Mouse (Mus musculus) mouse embryonic stem cell (cell line): ENCODE data around the gene Nbeal2.

Source experiments
- in situ Hi-C, 2 experiments: fragments of 300-500 bp; cut with MboI; formaldehyde crosslinking; loops; 1 replicate in 1 of 2; 3 replicates in 1 of 2; pipeline ENCODE4 v1.14.3; 2019 to 2020; ENCODE audit warnings: low sequenced_read_pairs in 2 of 2, low pct_unique_long_range_greater_than_20kb in 1 of 2, mixed read lengths in 1 of 2; ENCODE audit not compliant: unreplicated experiment in 1 of 2

The Nbeal2 gene

DNA sequence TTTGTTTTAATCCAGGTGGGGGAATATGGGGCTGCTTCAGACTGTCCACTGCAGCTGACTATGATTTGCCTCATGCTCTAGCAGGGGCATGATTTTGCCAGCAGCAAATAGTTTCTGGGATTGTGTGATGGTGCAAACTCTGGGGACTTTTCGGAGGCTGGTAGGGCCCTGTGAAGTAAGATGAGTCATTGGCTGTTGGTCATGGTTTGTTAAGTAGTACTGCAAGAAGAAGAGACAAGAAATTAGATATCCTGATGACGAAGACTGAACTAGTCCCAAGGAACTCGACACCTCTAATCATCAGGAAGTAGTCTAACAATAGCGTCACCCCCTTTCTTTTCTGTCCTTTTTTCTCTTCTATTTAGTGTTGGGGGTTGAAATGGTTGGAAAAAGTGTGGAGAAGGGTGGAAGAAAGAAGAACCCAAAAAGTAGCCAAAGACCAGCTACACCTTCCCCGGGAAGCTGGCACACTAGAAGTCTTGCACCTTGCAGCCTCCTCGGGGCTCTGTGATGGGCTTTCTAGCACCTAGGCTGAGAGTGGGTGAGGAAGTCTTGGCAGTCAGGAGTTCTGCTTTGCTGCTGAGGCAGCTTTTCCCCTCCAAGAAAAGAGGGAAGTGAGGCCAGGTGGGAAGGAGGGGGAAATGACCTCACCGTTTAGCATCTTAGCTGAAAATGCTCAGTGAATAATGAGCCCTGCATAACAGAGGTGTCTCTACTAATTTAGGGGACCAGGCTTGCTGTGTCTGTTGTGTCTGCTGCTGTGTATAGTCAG is 27.0 kb upstream of the Nbeal2 start:
- in situ Hi-C loops, result no loop called here

DNA sequence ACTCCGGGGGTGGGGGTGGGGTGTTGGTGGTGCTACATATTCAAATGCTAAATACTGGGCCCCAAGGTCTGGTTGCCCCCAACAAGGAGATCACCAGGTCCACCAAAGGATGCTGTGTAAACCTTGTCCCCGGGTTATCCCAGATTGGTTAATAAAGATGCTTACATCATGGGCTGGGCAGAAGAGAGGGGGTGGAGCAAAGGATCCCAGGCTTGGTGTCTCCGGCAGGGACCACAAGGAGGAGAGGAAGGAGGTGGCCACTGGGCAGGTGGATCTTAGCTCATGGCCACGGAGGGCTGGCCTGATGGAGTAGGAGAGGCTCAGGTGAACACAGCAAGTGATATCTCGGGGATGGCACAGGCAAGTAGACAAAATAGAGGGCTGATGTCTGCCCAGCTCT is 24.9 kb upstream of the Nbeal2 start:
- in situ Hi-C loops, result no loop called here

GRCm38 (mm10) chr9:110676492-110676911 is 22.5 kb upstream of the Nbeal2 start:
- in situ Hi-C loops, result no loop called here

- in situ Hi-C loops, result no loop called here
Observed at GRCm38 (mm10) chr9:110673107-110673752, 19.3 kb upstream of the Nbeal2 start.

GRCm38 (mm10) chr9:110672462-110673106 is 18.6 kb upstream of the Nbeal2 start:
- in situ Hi-C loops, result no loop called here

DNA sequence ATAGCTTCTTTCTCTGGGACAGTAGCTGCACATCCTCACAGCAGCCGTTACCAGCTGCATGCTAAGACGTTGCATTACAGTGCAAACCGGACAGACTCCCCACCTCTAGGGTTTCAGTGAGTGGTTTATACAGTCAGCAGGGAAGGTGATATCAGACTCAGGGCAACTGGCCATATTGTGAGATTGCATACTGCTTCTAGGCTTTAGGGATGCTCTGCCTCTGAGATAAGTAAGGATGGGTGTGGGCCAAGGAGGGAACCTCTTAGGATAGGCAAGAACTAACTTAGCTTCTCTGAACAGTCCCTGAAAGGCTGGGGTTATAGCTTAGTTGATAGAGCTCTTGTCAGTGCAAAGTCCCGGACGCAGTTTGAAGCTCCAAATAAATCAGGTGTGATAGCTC is 15.8 kb upstream of the Nbeal2 start:
- in situ Hi-C loops, result no loop called here

- in situ Hi-C loops, result no loop called here
Observed at GRCm38 (mm10) chr9:110668601-110669293, 14.8 kb upstream of the Nbeal2 start.

DNA sequence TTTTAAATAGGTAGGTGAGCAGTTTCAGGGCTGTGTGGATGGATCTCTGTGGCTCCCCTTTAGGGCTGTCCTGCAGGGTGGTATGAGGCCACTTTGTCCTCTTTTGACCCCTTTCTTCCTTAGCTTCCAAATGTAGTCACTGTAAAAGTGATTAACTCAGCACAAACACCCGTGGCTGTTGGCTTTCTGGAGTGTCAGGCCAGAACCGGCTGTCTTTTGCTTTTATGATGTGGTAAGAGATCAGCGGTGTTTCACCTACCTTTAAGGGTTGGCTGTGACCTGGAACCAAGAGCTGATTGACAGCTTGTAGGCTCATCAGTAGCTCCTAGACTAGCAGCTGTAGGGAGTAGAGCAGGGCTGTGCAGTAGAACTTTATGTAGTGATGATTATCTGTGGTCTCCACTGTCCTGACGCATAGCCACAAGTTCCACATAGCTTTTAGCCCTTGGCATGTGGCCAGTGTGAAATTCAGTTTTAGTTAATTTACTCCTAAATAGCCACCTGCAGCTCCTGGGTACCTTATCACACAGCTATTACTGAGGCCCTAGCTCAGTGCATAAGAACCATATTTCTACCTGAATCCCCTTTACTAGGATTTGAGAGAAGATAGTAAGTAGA is 13.4 kb upstream of the Nbeal2 start:
- in situ Hi-C loops, result no loop called here

DNA sequence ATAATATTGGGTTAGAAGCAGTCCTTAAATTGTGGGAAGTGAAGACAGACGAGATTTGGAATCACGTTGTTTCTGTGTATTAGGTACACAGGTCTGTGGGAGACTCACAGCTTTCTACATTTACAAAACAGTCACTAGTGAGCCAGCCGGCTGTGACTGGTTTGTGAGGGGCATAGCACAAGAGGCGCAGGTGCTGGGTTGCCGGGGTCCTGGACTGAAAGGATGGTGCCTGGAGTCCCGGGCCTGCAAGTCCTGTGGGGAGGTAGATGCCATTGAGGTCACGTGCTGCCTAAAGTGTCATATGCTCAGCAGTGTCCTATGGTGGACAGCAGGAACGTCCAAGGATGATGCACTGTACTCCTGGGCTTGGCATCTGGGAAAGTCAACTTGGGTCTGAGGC is 12.4 kb upstream of the Nbeal2 start:
- in situ Hi-C loops, result no loop called here

GRCm38 (mm10) chr9:110665912-110666311 is 12.0 kb upstream of the Nbeal2 start:
- in situ Hi-C loops, result no loop called here

GRCm38 (mm10) chr9:110662844-110663243 is 8.9 kb upstream of the Nbeal2 start:
- in situ Hi-C loops, result no loop called here

GRCm38 (mm10) chr9:110660856-110661612 is 7.1 kb upstream of the Nbeal2 start:
- in situ Hi-C loops, result no loop called here

DNA sequence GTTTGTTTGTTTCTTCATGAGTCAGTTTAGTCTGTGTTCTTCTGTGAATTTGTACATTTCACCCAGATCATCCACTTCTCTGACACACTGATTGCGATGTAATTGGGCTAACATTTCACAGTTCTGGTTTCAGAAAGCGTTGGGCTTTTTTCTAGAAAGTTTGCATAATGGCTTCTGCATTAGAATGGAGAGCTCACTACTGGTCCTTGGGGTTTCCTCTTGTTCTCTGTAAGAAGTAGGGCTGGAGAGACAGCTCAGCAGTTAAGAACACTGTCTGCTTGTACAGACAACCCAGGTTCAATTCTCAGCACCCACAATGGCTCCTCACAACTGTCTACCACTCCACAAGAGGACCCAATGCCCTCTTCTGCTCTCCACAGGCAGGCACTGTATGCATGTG is 6.2 kb upstream of the Nbeal2 start:
- in situ Hi-C loops, result no loop called here

- in situ Hi-C loops, result no loop called here
Observed at GRCm38 (mm10) chr9:110659521-110659920, 5.6 kb upstream of the Nbeal2 start.

GRCm38 (mm10) chr9:110657474-110658078 is 3.6 kb upstream of the Nbeal2 start:
- in situ Hi-C loops, result no loop called here

- in situ Hi-C loops, result no loop called here
Observed at GRCm38 (mm10) chr9:110656249-110657221, 2.6 kb upstream of the Nbeal2 start, which contains the start of gene Ccdc12. Gene Ccdc12 (plus strand): TSS chr9:110656503.

GRCm38 (mm10) chr9:110655651-110656007 is 1.7 kb upstream of the Nbeal2 start:
- in situ Hi-C loops, result no loop called here
